Mouse (Mus musculus): ENCODE measurements around the gene BC100530. TPM values are rescaled to one million over a fixed set of nuclear protein-coding genes. Genes with fewer than 3 reads are reported as not detected.
"Not testable (repeated sequence)": the region's sequence is repeated elsewhere in the genome, so short reads cannot be mapped to it uniquely, and the experiment has no call there.

BC100530 gene
- not detected for total RNA-seq (2021)
- not detected in 2 replicates for polyA plus RNA-seq (2012; rRNA removed)
- long read RNA-seq, result 0 reads

- DNase-seq, result not testable (repeated sequence)
These were observed at the start of gene BC100530 for GRCm38 (mm10) chr16:36367648-36368047. Gene BC100530, minus strand, starts transcription at chr16:36367748.

GRCm38 (mm10) chr16:36408357-36408756 lies 40.8 kb upstream of the BC100530 start, which contains the start of gene Stfa2:
Gene Stfa2, minus strand, starts transcription at chr16:36408457.
- no peak for DNase-seq

- no peak for DNase-seq
These were observed 21.5 kb upstream of the BC100530 start for GRCm38 (mm10) chr16:36389060-36389459.

GRCm38 (mm10) chr16:36337171-36337570 lies 30.4 kb downstream of the BC100530 start:
- DNase-seq, result no peak

- no peak for DNase-seq
These were observed 33.3 kb downstream of the BC100530 start, which contains the start of gene BC117090 for GRCm38 (mm10) chr16:36334232-36334631. Gene BC117090, minus strand, starts transcription at chr16:36334332.

GRCm38 (mm10) chr16:36319286-36319685 lies 48.3 kb downstream of the BC100530 start:
- DNase-seq, result no peak

- not testable (repeated sequence) for DNase-seq
These were observed 51.4 kb downstream of the BC100530 start for GRCm38 (mm10) chr16:36316111-36316510.

Other genes with a start within 250 kb of the BC100530 start
- not detected for gene Csta1, start 236.5 kb downstream of the BC100530 start, total RNA-seq (2021)
- not detected in 2 replicates for gene Csta1, start 236.5 kb downstream of the BC100530 start, polyA plus RNA-seq (2012; rRNA removed)
- not detected for gene Stfa2l1, start 210.9 kb downstream of the BC100530 start, total RNA-seq (2021)
- gene Stfa2l1, start 210.9 kb downstream of the BC100530 start, polyA plus RNA-seq (2012; rRNA removed), result not detected in 2 replicates
- gene Gm5483, start 183.5 kb downstream of the BC100530 start, total RNA-seq (2021), result not detected
- gene Gm5483, start 183.5 kb downstream of the BC100530 start, polyA plus RNA-seq (2012; rRNA removed), result not detected in 2 replicates
- gene Gm5416, start 157.3 kb downstream of the BC100530 start, total RNA-seq (2021), result not detected
- gene Gm5416, start 157.3 kb downstream of the BC100530 start, polyA plus RNA-seq (2012; rRNA removed), result not detected in 2 replicates
- 1 to 10 TPM in 1 of 2 experiments, not detected in 1; 3.5 TPM for gene 2010005H15Rik, start 146.3 kb downstream of the BC100530 start, total RNA-seq (2021)
- not detected in 2 replicates for gene 2010005H15Rik, start 146.3 kb downstream of the BC100530 start, polyA plus RNA-seq (2012; rRNA removed)
- gene Stfa1, start 90.8 kb downstream of the BC100530 start, total RNA-seq (2021), result not detected
- not detected in 2 replicates for gene Stfa1, start 90.8 kb downstream of the BC100530 start, polyA plus RNA-seq (2012; rRNA removed)
- gene BC117090, start 33.4 kb downstream of the BC100530 start, total RNA-seq (2021), result not detected
- gene BC117090, start 33.4 kb downstream of the BC100530 start, polyA plus RNA-seq (2012; rRNA removed), result not detected in 2 replicates
- gene Stfa2, start 40.7 kb upstream of the BC100530 start, total RNA-seq (2021), result not detected
- gene Stfa2, start 40.7 kb upstream of the BC100530 start, polyA plus RNA-seq (2012; rRNA removed), result not detected in 2 replicates
- not detected for gene Stfa3, start 87.6 kb upstream of the BC100530 start, total RNA-seq (2021)
- not detected in 2 replicates for gene Stfa3, start 87.6 kb upstream of the BC100530 start, polyA plus RNA-seq (2012; rRNA removed)
- not detected for gene Casr, start 194.4 kb upstream of the BC100530 start, total RNA-seq (2021)
- gene Casr, start 194.4 kb upstream of the BC100530 start, polyA plus RNA-seq (2012; rRNA removed), result not detected in 2 replicates

All from adrenal gland, adult 2 months (tissue).